Mouse (Mus musculus): ENCODE data around the gene Trafd1. TPM values are rescaled to one million over a fixed set of nuclear protein-coding genes. Genes with fewer than 3 reads are reported as not detected.
A peak's percentile ranks its signal among the peaks of the same experiment; 100 is the strongest.
"Not testable (repeated sequence)": the region's sequence is repeated elsewhere in the genome, so short reads cannot be mapped to it uniquely, and the experiment has no call there.

Gene Trafd1
- polyA plus RNA-seq, 1 experiment from 2014 or later = 129 TPM

DNA sequence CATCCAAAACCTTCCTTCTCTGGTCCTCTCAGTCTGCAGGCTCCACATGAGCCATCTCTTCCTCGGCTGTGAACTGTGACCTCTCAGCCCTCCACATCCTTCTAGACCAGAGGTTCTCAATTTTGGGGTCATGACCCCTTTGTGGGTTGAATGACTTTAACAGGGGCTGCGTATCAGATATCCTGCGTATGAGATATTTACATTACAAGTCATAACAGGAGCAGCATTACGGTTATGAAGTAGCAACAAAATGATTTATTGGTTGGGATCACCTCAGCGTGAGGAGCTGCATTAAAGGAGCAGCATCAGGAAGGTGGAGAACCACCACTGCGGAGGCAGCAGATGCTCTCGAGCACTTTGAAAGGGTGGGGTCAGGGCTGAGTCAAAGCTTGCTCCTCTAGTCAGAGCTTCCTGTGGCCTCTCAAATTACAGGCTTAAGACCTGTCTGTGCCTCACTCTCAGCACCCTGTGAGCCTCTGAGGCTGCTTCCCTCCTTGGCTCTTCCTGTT, 44.4 kb downstream of the Trafd1 start:
- whole genome bisulfite sequencing = 73% methylated on average over 7 of the region's 7 CpGs
- Histone ChIP-seq H3K9me3 (replicated peaks; ENCODE audit: control insufficient read depth, low read length) (no peaks in the 10 kb centered on the region), H3K36me3 (ENCODE audit: control insufficient read depth, insufficient read depth, low read length) (peaks cover 98% of the 10 kb centered on the region), H3K27me3 (replicated peaks; ENCODE audit: control insufficient read depth, insufficient read depth, low read length) (no peaks in the 10 kb centered on the region), H3K27ac (ENCODE audit: low read depth, low read length) (no peak overlapping the region), H3K9ac (ENCODE audit: low read length) (no peak overlapping the region), H3K4me2 (ENCODE audit: low read length) (no peak overlapping the region), H3K4me1 (ENCODE audit: control insufficient read depth, insufficient read depth, low read length) (no peaks in the 10 kb centered on the region), H3K4me3 (ENCODE audit: low read depth, low read length) (no peak overlapping the region)
- no peak for ATAC-seq
- DNase-seq (ENCODE audit: low spot score) = no peak

DNA sequence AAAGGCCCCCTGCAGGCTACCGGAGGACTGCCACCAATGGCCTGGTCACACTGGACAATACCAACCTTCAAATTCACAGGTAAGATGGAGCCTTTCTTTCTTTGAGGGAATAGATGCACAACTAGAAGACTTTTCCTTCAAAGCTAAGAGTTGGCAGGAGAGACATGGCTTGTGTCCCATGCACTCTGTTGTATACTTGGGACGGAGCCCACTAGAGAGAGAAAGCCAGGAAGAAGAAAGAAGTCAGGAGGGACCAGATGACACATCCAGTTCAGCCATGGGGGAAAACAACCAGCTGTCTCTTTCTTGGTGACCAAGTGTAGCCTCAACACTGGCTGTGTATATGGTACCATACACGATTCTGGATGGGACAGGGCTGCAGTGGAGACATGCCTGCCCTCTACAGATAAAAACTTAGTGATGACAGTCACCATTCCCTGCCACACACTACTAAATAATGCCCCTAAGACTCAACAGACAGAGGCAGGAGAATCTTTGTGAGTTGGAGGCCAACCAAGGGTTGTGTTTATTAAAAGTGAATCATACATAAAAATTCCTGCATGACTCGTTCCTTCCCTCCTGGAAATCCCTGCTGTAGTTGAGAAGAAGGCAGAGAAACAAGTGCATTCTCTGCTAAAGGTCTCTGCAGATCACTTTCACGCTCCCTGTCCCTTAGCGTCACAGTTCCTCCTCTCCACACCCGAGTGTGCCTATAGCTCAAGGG, 45.8 kb downstream of the Trafd1 start:
- Histone ChIP-seq H3K27ac (ENCODE audit: low read depth, low read length) (no peak overlapping the region), H3K4me3 (ENCODE audit: low read depth, low read length) (no peak overlapping the region), H3K4me1 (ENCODE audit: control insufficient read depth, insufficient read depth, low read length) (no peaks in the 10 kb centered on the region), H3K4me2 (ENCODE audit: low read length) (no peak overlapping the region), H3K27me3 (replicated peaks; ENCODE audit: control insufficient read depth, insufficient read depth, low read length) (no peaks in the 10 kb centered on the region), H3K9ac (ENCODE audit: low read length) (no peak overlapping the region), H3K36me3 (ENCODE audit: control insufficient read depth, insufficient read depth, low read length) (peaks cover 96% of the 10 kb centered on the region), H3K9me3 (replicated peaks; ENCODE audit: control insufficient read depth, low read length) (no peaks in the 10 kb centered on the region)
- WGBS = 89% methylated on average over 7 of the region's 7 CpGs
- DNase-seq (ENCODE audit: low spot score) (no peak), ATAC-seq (no peak)

- ATAC-seq = no peak
- 92% methylated on average over 6 of the region's 6 CpGs for WGBS
- no peaks in the 10 kb centered on the region for H3K4me1 ChIP-seq (ENCODE audit: control insufficient read depth, insufficient read depth, low read length)
- no peak overlapping the region for H3K4me2 ChIP-seq (ENCODE audit: low read length)
- H3K36me3 ChIP-seq (ENCODE audit: control insufficient read depth, insufficient read depth, low read length) = peaks cover 95% of the 10 kb centered on the region
- no peaks in the 10 kb centered on the region for H3K9me3 ChIP-seq (replicated peaks; ENCODE audit: control insufficient read depth, low read length)
- H3K4me3 ChIP-seq (ENCODE audit: low read depth, low read length) = no peak overlapping the region
- no peak overlapping the region for H3K9ac ChIP-seq (ENCODE audit: low read length)
- no peak overlapping the region for H3K27ac ChIP-seq (ENCODE audit: low read depth, low read length)
- DNase-seq (ENCODE audit: low spot score) = no peak
- H3K27me3 ChIP-seq (replicated peaks; ENCODE audit: control insufficient read depth, insufficient read depth, low read length) = no peaks in the 10 kb centered on the region
Observed at GRCm38 (mm10) chr5:121336776-121337175, 48.7 kb downstream of the Trafd1 start.

DNA sequence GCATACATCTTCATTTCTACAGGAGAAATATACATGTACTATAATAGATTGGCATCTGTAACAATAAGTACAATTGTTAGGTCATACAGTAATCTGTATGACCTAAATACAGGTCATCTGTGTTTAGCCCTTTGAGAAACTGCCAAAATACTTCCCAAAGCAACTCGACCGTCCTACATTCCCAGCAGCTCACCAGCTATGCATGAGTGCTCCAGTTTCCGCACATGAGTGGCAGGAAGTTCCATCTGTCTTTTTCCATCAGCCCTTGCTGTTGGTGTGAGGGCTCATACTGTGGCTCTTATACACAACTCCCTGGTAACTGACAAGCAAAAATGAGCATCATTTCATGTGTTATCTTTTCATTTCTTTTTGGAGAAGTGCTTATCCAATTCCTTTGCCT, 49.4 kb downstream of the Trafd1 start:
- WGBS = 81% methylated on average over 3 of the region's 3 CpGs
- Histone ChIP-seq H3K9ac (ENCODE audit: low read length) (no peak overlapping the region), H3K27ac (ENCODE audit: low read depth, low read length) (no peak overlapping the region), H3K36me3 (ENCODE audit: control insufficient read depth, insufficient read depth, low read length) (peaks cover 95% of the 10 kb centered on the region), H3K4me3 (ENCODE audit: low read depth, low read length) (no peak overlapping the region), H3K4me1 (ENCODE audit: control insufficient read depth, insufficient read depth, low read length) (no peaks in the 10 kb centered on the region), H3K9me3 (replicated peaks; ENCODE audit: control insufficient read depth, low read length) (no peaks in the 10 kb centered on the region), H3K27me3 (replicated peaks; ENCODE audit: control insufficient read depth, insufficient read depth, low read length) (no peaks in the 10 kb centered on the region), H3K4me2 (ENCODE audit: low read length) (no peak overlapping the region)
- no peak for DNase-seq (ENCODE audit: low spot score)
- ATAC-seq = no peak

GRCm38 (mm10) chr5:121335426-121335825, 50.0 kb downstream of the Trafd1 start:
- no peaks in the 10 kb centered on the region for H3K4me1 ChIP-seq (ENCODE audit: control insufficient read depth, insufficient read depth, low read length)
- ATAC-seq (no peak), DNase-seq (ENCODE audit: low spot score) (no peak)
- peaks cover 95% of the 10 kb centered on the region for H3K36me3 ChIP-seq (ENCODE audit: control insufficient read depth, insufficient read depth, low read length)
- H3K27ac ChIP-seq (ENCODE audit: low read depth, low read length) = no peak overlapping the region
- WGBS = 85% methylated on average over 4 of the region's 4 CpGs
- no peaks in the 10 kb centered on the region for H3K27me3 ChIP-seq (replicated peaks; ENCODE audit: control insufficient read depth, insufficient read depth, low read length)
- no peaks in the 10 kb centered on the region for H3K9me3 ChIP-seq (replicated peaks; ENCODE audit: control insufficient read depth, low read length)
- H3K4me3 ChIP-seq (ENCODE audit: low read depth, low read length) = no peak overlapping the region
- H3K9ac ChIP-seq (ENCODE audit: low read length) = no peak overlapping the region
- H3K4me2 ChIP-seq (ENCODE audit: low read length) = no peak overlapping the region

DNA sequence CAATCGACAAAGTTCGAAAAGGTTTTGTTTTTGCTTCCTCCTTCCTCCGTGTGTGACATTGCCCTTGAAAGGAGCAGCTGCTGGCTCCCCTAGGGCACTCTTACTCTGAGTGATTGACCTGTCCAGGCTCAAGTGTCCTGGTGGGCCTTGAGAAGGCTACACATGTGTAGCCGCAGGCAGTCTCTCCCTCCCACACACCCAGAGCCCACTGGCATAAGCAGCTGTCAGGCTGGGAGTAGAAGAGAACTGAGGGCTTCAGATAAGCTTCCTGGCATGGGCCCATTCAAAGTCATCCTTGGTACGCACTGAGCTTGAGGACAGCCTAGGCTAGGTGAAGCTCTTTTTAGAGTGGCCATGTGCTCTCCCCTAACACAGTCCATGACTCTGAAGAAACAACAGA, 51.0 kb downstream of the Trafd1 start:
- 93% methylated on average over 5 of the region's 5 CpGs for WGBS
- no peak overlapping the region for H3K9ac ChIP-seq (ENCODE audit: low read length)
- no peak overlapping the region for H3K27ac ChIP-seq (ENCODE audit: low read depth, low read length)
- no peak overlapping the region for H3K4me3 ChIP-seq (ENCODE audit: low read depth, low read length)
- no peaks in the 10 kb centered on the region for H3K27me3 ChIP-seq (replicated peaks; ENCODE audit: control insufficient read depth, insufficient read depth, low read length)
- no peak overlapping the region for H3K4me2 ChIP-seq (ENCODE audit: low read length)
- ATAC-seq (no peak), DNase-seq (ENCODE audit: low spot score) (no peak)
- no peaks in the 10 kb centered on the region for H3K9me3 ChIP-seq (replicated peaks; ENCODE audit: control insufficient read depth, low read length)
- H3K36me3 ChIP-seq (ENCODE audit: control insufficient read depth, insufficient read depth, low read length) = peaks cover 90% of the 10 kb centered on the region
- H3K4me1 ChIP-seq (ENCODE audit: control insufficient read depth, insufficient read depth, low read length) = no peaks in the 10 kb centered on the region

DNA sequence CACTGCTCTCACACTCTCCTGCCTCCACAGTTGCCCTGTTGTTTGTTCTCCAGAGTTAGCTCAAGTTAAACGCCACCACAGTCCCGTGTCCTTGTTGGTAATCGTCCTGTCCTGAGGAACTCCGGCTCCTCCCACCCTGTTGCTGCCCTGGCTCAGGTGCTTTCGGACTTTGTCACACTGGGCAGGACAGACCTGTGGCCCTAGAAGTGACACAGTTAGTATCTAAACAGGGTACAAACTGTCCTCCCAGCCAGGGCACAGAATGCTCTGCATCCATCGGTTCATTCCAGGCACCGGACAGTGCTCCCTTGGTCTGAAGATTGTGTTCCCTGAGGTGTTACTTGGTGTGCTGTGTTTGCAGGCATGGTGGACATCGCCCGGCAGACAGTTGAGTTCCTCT, 51.5 kb downstream of the Trafd1 start:
- ATAC-seq (no peak), DNase-seq (ENCODE audit: low spot score) (no peak)
- no peaks in the 10 kb centered on the region for H3K27me3 ChIP-seq (replicated peaks; ENCODE audit: control insufficient read depth, insufficient read depth, low read length)
- H3K9ac ChIP-seq (ENCODE audit: low read length) = no peak overlapping the region
- no peak overlapping the region for H3K4me2 ChIP-seq (ENCODE audit: low read length)
- no peaks in the 10 kb centered on the region for H3K9me3 ChIP-seq (replicated peaks; ENCODE audit: control insufficient read depth, low read length)
- H3K4me3 ChIP-seq (ENCODE audit: low read depth, low read length) = no peak overlapping the region
- no peaks in the 10 kb centered on the region for H3K4me1 ChIP-seq (ENCODE audit: control insufficient read depth, insufficient read depth, low read length)
- H3K36me3 ChIP-seq (ENCODE audit: control insufficient read depth, insufficient read depth, low read length) = peaks cover 90% of the 10 kb centered on the region
- WGBS = 94% methylated on average over 9 of the region's 9 CpGs
- H3K27ac ChIP-seq (ENCODE audit: low read depth, low read length) = no peak overlapping the region

GRCm38 (mm10) chr5:121331731-121332130, 53.7 kb downstream of the Trafd1 start:
- ATAC-seq (no peak), DNase-seq (ENCODE audit: low spot score) (no peak)
- WGBS = 93% methylated on average over 10 of the region's 10 CpGs
- no peak overlapping the region for H3K9ac ChIP-seq (ENCODE audit: low read length)
- H3K4me3 ChIP-seq (ENCODE audit: low read depth, low read length) = no peak overlapping the region
- H3K4me1 ChIP-seq (ENCODE audit: control insufficient read depth, insufficient read depth, low read length) = no peaks in the 10 kb centered on the region
- H3K27me3 ChIP-seq (replicated peaks; ENCODE audit: control insufficient read depth, insufficient read depth, low read length) = no peaks in the 10 kb centered on the region
- H3K9me3 ChIP-seq (replicated peaks; ENCODE audit: control insufficient read depth, low read length) = no peaks in the 10 kb centered on the region
- no peak overlapping the region for H3K27ac ChIP-seq (ENCODE audit: low read depth, low read length)
- peaks cover 82% of the 10 kb centered on the region for H3K36me3 ChIP-seq (ENCODE audit: control insufficient read depth, insufficient read depth, low read length)
- no peak overlapping the region for H3K4me2 ChIP-seq (ENCODE audit: low read length)

GRCm38 (mm10) chr5:121330154-121330816, 55.1 kb downstream of the Trafd1 start:
- not testable (repeated sequence) for H3K4me3 ChIP-seq (ENCODE audit: low read depth, low read length); H3K4me1 ChIP-seq (ENCODE audit: control insufficient read depth, insufficient read depth, low read length); H3K9me3 ChIP-seq (replicated peaks; ENCODE audit: control insufficient read depth, low read length); H3K9ac ChIP-seq (ENCODE audit: low read length); H3K4me2 ChIP-seq (ENCODE audit: low read length); H3K27me3 ChIP-seq (replicated peaks; ENCODE audit: control insufficient read depth, insufficient read depth, low read length)
- peak overlapping the region; percentile 11; the same call in 1 of the 2 replicates for H3K27ac ChIP-seq (ENCODE audit: low read depth, low read length)
- H3K36me3 ChIP-seq (ENCODE audit: control insufficient read depth, insufficient read depth, low read length) = peaks cover 83% of the 10 kb centered on the region
- ATAC-seq (peak; percentile 58), DNase-seq (ENCODE audit: low spot score) (peak; percentile 4)
- WGBS = 62% methylated on average over 12 of the region's 19 CpGs
